Comparison of ENCODE assay signal across 11 mouse cellular contexts in genomic region chrX:96900636-96901035, GRCm38 (mm10).
DNase-seq lines count a peak whose midpoint lies in the region; ATAC-seq and TF ChIP-seq lines count a peak whose summit lies in the region.
"Had no signal": no experiment of that assay in that cellular context is flagged by ENCODE, and none has a peak within 500 bp of the region (broad histone marks: within the 10 kb centered on the region; RNA-seq: fewer than 3 reads in every experiment).

No protein-coding gene starts in this region.

- H3K4me3 ChIP-seq in heart, postnatal 0 days (ENCODE audit: low read depth, low read length) = no peak overlapping the region
- no peak overlapping the region for H3K4me3 ChIP-seq in midbrain, postnatal 0 days (ENCODE audit: low read depth, low read length)
- H3K4me3 ChIP-seq in midbrain, embryonic 15.5 days = no peak overlapping the region
- no peak overlapping the region for H3K4me3 ChIP-seq in neural tube, embryonic 15.5 days (replicated peaks)
- H3K4me3 ChIP-seq: lung, embryonic 15.5 days; myocyte had no signal

- ATAC-seq in heart, postnatal 0 days (ENCODE audit: insufficient read depth, low read depth) = no peak
- ATAC-seq in midbrain, postnatal 0 days (ENCODE audit: low FRiP score) = no peak
- ATAC-seq in midbrain, embryonic 15.5 days (replicated peaks) = no peak
- no peak for ATAC-seq in neural tube, embryonic 15.5 days (ENCODE audit: low FRiP score)

- H3K4me2 ChIP-seq in heart, postnatal 0 days (ENCODE audit: low read depth, low read length) = no peak overlapping the region
- no peak overlapping the region for H3K4me2 ChIP-seq in midbrain, postnatal 0 days (ENCODE audit: low read depth, low read length, poor library complexity, severe bottlenecking)
- no peak overlapping the region for H3K4me2 ChIP-seq in midbrain, embryonic 15.5 days
- H3K4me2 ChIP-seq in neural tube, embryonic 15.5 days = no peak overlapping the region
- H3K4me2 ChIP-seq: lung, embryonic 15.5 days had no signal

- no peaks in the 10 kb centered on the region for H3K9me3 ChIP-seq in heart, postnatal 0 days (replicated peaks; ENCODE audit: control insufficient read depth, low read length)
- H3K9me3 ChIP-seq in midbrain, postnatal 0 days (ENCODE audit: low read length) = no peaks in the 10 kb centered on the region
- H3K9me3 ChIP-seq in midbrain, embryonic 15.5 days = no peaks in the 10 kb centered on the region
- H3K9me3 ChIP-seq in neural tube, embryonic 15.5 days (replicated peaks) = no peaks in the 10 kb centered on the region
- H3K9me3 ChIP-seq: lung, embryonic 15.5 days had no signal

- TF ChIP-seq EP300 in heart, postnatal 0 days (IDR thresholded peaks at IDR 0.05; ENCODE audit: low read depth) = no peak

- H3K27ac ChIP-seq in heart, postnatal 0 days (ENCODE audit: low read depth) = no peak overlapping the region
- no peak overlapping the region for H3K27ac ChIP-seq in midbrain, postnatal 0 days (ENCODE audit: low read depth, low read length)
- no peak overlapping the region for H3K27ac ChIP-seq in midbrain, embryonic 15.5 days
- H3K27ac ChIP-seq in neural tube, embryonic 15.5 days (replicated peaks) = no peak overlapping the region
- H3K27ac ChIP-seq: lung, embryonic 15.5 days had no signal

- TF ChIP-seq CTCF in heart, postnatal 0 days (IDR thresholded peaks at IDR 0.05; ENCODE audit: low read depth) = peak; percentile 27
- peak; percentile 68 for TF ChIP-seq CTCF in midbrain, postnatal 0 days (IDR thresholded peaks at IDR 0.05)

- peak; percentile 7 for DNase-seq in heart, postnatal 0 days (ENCODE audit: low spot score)
- no peak for DNase-seq in heart, adult 9 months (ENCODE audit: low spot score in 2 of 2)
- peak; percentile 51 for DNase-seq in midbrain, postnatal 0 days (ENCODE audit: low spot score)
- DNase-seq in c-Kit-positive CD71-positive TER-119-negative erythroid progenitor cells, embryonic 14.5 days (ENCODE audit: low read depth) = peak; percentile 9
- DNase-seq in cerebellum, adult 11 months = no peak
- no peak for DNase-seq in cerebellum, adult 8-10 months
- DNase-seq: thymus, postnatal 25 days had no signal

- H3K9ac ChIP-seq in heart, postnatal 0 days (replicated peaks; ENCODE audit: low read depth, low read length) = no peak overlapping the region
- no peak overlapping the region for H3K9ac ChIP-seq in midbrain, postnatal 0 days (replicated peaks; ENCODE audit: low read length, poor library complexity, severe bottlenecking)
- H3K9ac ChIP-seq in midbrain, embryonic 15.5 days = no peak overlapping the region
- no peak overlapping the region for H3K9ac ChIP-seq in neural tube, embryonic 15.5 days (replicated peaks)
- H3K9ac ChIP-seq: lung, embryonic 15.5 days had no signal

- H3K36me3 ChIP-seq in heart, postnatal 0 days (replicated peaks; ENCODE audit: control insufficient read depth, insufficient read depth, low read length) = no peaks in the 10 kb centered on the region
- no peaks in the 10 kb centered on the region for H3K36me3 ChIP-seq in midbrain, postnatal 0 days (ENCODE audit: insufficient read depth, low read length)
- no peaks in the 10 kb centered on the region for H3K36me3 ChIP-seq in midbrain, embryonic 15.5 days (replicated peaks)
- no peaks in the 10 kb centered on the region for H3K36me3 ChIP-seq in neural tube, embryonic 15.5 days
- H3K36me3 ChIP-seq: lung, embryonic 15.5 days had no signal

- H3K27me3 ChIP-seq in heart, postnatal 0 days (ENCODE audit: control insufficient read depth, insufficient read depth, low read length) = no peaks in the 10 kb centered on the region
- H3K27me3 ChIP-seq in midbrain, postnatal 0 days (ENCODE audit: insufficient read depth, low read length) = no peaks in the 10 kb centered on the region
- H3K27me3 ChIP-seq in midbrain, embryonic 15.5 days (replicated peaks) = no peaks in the 10 kb centered on the region
- no peaks in the 10 kb centered on the region for H3K27me3 ChIP-seq in neural tube, embryonic 15.5 days (replicated peaks)
- H3K27me3 ChIP-seq: lung, embryonic 15.5 days had no signal

- 11% methylated on average over 3 of the region's 3 CpGs for WGBS in heart, postnatal 0 days
- WGBS in midbrain, postnatal 0 days = 14% methylated on average over 3 of the region's 3 CpGs
- WGBS in midbrain, embryonic 15.5 days = 12% methylated on average over 3 of the region's 3 CpGs
- WGBS in neural tube, embryonic 15.5 days = 13% methylated on average over 3 of the region's 3 CpGs

- no peaks in the 10 kb centered on the region for H3K4me1 ChIP-seq in heart, postnatal 0 days (ENCODE audit: control insufficient read depth, insufficient read depth)
- no peaks in the 10 kb centered on the region for H3K4me1 ChIP-seq in midbrain, postnatal 0 days (ENCODE audit: insufficient read depth, low read length)
- H3K4me1 ChIP-seq in midbrain, embryonic 15.5 days = no peaks in the 10 kb centered on the region
- H3K4me1 ChIP-seq in neural tube, embryonic 15.5 days = no peaks in the 10 kb centered on the region
- H3K4me1 ChIP-seq: lung, embryonic 15.5 days had no signal

Comparison
In these comparisons a context has a peak if more than half of its experiments do, and no peak if none do; other contexts are left out.
1. DNase-seq: peak in heart, postnatal 0 days (single experiment), midbrain, postnatal 0 days (single experiment) and c-Kit-positive CD71-positive TER-119-negative erythroid progenitor cells, embryonic 14.5 days (single experiment); none in heart, adult 9 months (0 of 2), cerebellum, adult 11 months (single experiment) and cerebellum, adult 8-10 months (single experiment).